Mouse (Mus musculus): ENCODE measurements around the gene Asah2. TPM values are rescaled to one million over a fixed set of nuclear protein-coding genes. Genes with fewer than 3 reads are reported as not detected.

Gene Asah2
- polyA plus RNA-seq, 1 experiment from 2014 or later, result 1.6 TPM

- H3K27me3 ChIP-seq (ENCODE audit: control insufficient read depth, insufficient read depth, low read length), result no peaks in the 10 kb centered on the region
- no peak overlapping the region for H3K4me2 ChIP-seq (ENCODE audit: low read depth, low read length)
- no peak overlapping the region for H3K4me3 ChIP-seq (ENCODE audit: low read depth, low read length)
- no peak for ATAC-seq (ENCODE audit: low read depth)
- no peak overlapping the region for H3K9ac ChIP-seq (replicated peaks; ENCODE audit: low read depth, low read length)
- no peaks in the 10 kb centered on the region for H3K4me1 ChIP-seq (ENCODE audit: control insufficient read depth, insufficient read depth, low read length)
- 88% methylated on average over 4 of the region's 4 CpGs for WGBS
- no peak overlapping the region for H3K27ac ChIP-seq (ENCODE audit: low read depth, low read length)
- no peaks in the 10 kb centered on the region for H3K9me3 ChIP-seq (ENCODE audit: control insufficient read depth, low read length)
- no peaks in the 10 kb centered on the region for H3K36me3 ChIP-seq (ENCODE audit: control insufficient read depth, insufficient read depth, low read length)
Observed at GRCm38 (mm10) chr19:32032881-32033280, 75.1 kb downstream of the Asah2 start.

DNA sequence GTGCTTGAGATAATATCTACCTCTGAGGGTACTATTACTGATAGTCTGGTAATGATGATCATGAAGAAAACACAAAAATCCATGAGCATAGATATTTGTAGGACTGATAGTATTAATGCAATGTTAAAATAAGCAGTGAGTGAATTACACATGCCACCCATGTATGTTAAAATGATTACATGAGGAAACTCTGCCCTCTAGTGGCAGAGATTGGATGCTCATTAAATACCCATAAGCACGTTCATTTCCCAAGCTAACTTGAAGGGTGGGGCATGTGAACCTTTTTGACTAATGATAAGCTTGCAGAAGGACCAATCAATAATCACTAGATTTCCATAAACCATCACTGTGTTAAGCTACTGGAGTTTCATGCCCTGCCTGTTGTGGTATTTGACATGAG, 77.6 kb downstream of the Asah2 start:
- no peak overlapping the region for H3K4me2 ChIP-seq (ENCODE audit: low read depth, low read length)
- peak; percentile 74; the same call in 1 of the 2 replicates for ATAC-seq (ENCODE audit: low read depth)
- WGBS, result 0% methylated on average over 1 of the region's 1 CpGs
- no peaks in the 10 kb centered on the region for H3K36me3 ChIP-seq (ENCODE audit: control insufficient read depth, insufficient read depth, low read length)
- H3K27ac ChIP-seq (ENCODE audit: low read depth, low read length), result no peak overlapping the region
- no peaks in the 10 kb centered on the region for H3K27me3 ChIP-seq (ENCODE audit: control insufficient read depth, insufficient read depth, low read length)
- H3K4me3 ChIP-seq (ENCODE audit: low read depth, low read length), result no peak overlapping the region
- no peaks in the 10 kb centered on the region for H3K4me1 ChIP-seq (ENCODE audit: control insufficient read depth, insufficient read depth, low read length)
- H3K9ac ChIP-seq (replicated peaks; ENCODE audit: low read depth, low read length), result no peak overlapping the region
- no peaks in the 10 kb centered on the region for H3K9me3 ChIP-seq (ENCODE audit: control insufficient read depth, low read length)

DNA sequence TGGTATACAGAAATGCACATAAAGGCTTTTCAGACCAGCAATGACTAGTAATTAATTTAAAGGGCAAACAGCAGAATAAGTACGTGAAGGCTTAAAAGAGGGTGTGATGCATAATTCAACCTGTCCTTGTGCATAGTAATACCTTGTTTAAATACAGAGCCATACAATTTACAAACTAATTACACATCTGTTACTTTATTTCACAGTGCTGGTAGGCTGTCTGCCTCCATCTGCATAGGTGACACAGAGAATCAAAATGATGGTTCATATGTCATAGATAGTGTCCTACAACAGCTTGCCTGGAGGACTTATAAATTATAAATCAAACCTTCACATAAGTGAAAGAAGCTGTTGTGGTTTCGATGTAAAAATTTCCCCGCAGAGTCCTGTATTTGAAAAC, 82.6 kb downstream of the Asah2 start:
- peak; percentile 46; the same call in 1 of the 2 replicates for ATAC-seq (ENCODE audit: low read depth)
- H3K4me2 ChIP-seq (ENCODE audit: low read depth, low read length), result no peak overlapping the region
- no peak overlapping the region for H3K27ac ChIP-seq (ENCODE audit: low read depth, low read length)
- no peaks in the 10 kb centered on the region for H3K9me3 ChIP-seq (ENCODE audit: control insufficient read depth, low read length)
- no peaks in the 10 kb centered on the region for H3K27me3 ChIP-seq (ENCODE audit: control insufficient read depth, insufficient read depth, low read length)
- WGBS, result 68% methylated on average over 3 of the region's 3 CpGs
- no peaks in the 10 kb centered on the region for H3K36me3 ChIP-seq (ENCODE audit: control insufficient read depth, insufficient read depth, low read length)
- H3K4me1 ChIP-seq (ENCODE audit: control insufficient read depth, insufficient read depth, low read length), result no peaks in the 10 kb centered on the region
- H3K9ac ChIP-seq (replicated peaks; ENCODE audit: low read depth, low read length), result no peak overlapping the region
- H3K4me3 ChIP-seq (ENCODE audit: low read depth, low read length), result no peak overlapping the region

GRCm38 (mm10) chr19:32019722-32020121, 88.3 kb downstream of the Asah2 start:
- Histone ChIP-seq H3K36me3 (ENCODE audit: control insufficient read depth, insufficient read depth, low read length) (no peaks in the 10 kb centered on the region), H3K4me1 (ENCODE audit: control insufficient read depth, insufficient read depth, low read length) (no peaks in the 10 kb centered on the region), H3K4me2 (ENCODE audit: low read depth, low read length) (no peak overlapping the region), H3K27ac (ENCODE audit: low read depth, low read length) (no peak overlapping the region), H3K27me3 (ENCODE audit: control insufficient read depth, insufficient read depth, low read length) (no peaks in the 10 kb centered on the region), H3K4me3 (ENCODE audit: low read depth, low read length) (no peak overlapping the region), H3K9ac (replicated peaks; ENCODE audit: low read depth, low read length) (no peak overlapping the region), H3K9me3 (ENCODE audit: control insufficient read depth, low read length) (no peaks in the 10 kb centered on the region)
- WGBS, result 39% methylated on average over 8 of the region's 8 CpGs
- no peak for ATAC-seq (ENCODE audit: low read depth)

DNA sequence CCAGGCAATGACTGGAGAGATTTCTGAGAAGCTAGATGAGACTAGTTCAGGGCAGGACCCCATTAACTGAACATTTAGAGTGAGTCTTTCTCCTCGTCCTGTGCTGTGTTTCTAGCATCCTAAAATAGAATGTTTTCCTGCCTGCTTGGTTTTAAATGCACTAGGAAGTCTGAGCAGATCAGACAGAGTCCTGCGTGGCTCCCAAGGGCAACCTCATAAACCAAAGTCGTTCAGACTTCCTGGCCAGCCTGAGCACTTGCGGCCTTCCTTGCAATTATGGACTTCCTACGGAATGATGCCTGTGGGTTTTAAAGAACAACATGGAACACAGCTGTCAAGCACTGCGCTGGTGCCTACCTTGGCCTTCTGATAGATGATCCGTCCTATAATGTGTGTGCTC, 89.4 kb downstream of the Asah2 start:
- H3K9ac ChIP-seq (replicated peaks; ENCODE audit: low read depth, low read length), result no peak overlapping the region
- H3K36me3 ChIP-seq (ENCODE audit: control insufficient read depth, insufficient read depth, low read length), result no peaks in the 10 kb centered on the region
- 46% methylated on average over 7 of the region's 7 CpGs for WGBS
- H3K27me3 ChIP-seq (ENCODE audit: control insufficient read depth, insufficient read depth, low read length), result no peaks in the 10 kb centered on the region
- H3K27ac ChIP-seq (ENCODE audit: low read depth, low read length), result no peak overlapping the region
- H3K4me2 ChIP-seq (ENCODE audit: low read depth, low read length), result no peak overlapping the region
- H3K4me3 ChIP-seq (ENCODE audit: low read depth, low read length), result no peak overlapping the region
- H3K4me1 ChIP-seq (ENCODE audit: control insufficient read depth, insufficient read depth, low read length), result no peaks in the 10 kb centered on the region
- no peak for ATAC-seq (ENCODE audit: low read depth)
- no peaks in the 10 kb centered on the region for H3K9me3 ChIP-seq (ENCODE audit: control insufficient read depth, low read length)

DNA sequence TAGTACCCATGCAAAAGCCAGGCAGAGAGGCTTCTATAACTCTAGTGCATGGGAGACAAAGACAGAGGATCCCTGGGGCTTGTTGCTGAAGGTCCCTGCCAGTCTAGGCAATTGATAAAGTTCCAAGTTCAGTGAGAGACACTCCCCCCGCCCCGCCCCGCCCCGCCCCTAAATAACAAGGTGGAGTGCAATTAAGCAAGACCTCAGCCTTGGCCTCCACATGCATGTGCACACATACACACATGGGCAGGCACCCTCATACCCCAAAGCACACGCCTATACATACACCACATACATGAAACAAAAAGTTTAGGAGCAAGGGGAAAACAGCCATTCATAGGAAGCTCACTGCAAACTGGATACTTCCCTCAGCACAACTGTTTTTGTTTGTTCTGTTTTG, 90.0 kb downstream of the Asah2 start:
- WGBS, result 92% methylated on average over 5 of the region's 5 CpGs
- H3K27ac ChIP-seq (ENCODE audit: low read depth, low read length), result no peak overlapping the region
- no peaks in the 10 kb centered on the region for H3K27me3 ChIP-seq (ENCODE audit: control insufficient read depth, insufficient read depth, low read length)
- no peaks in the 10 kb centered on the region for H3K4me1 ChIP-seq (ENCODE audit: control insufficient read depth, insufficient read depth, low read length)
- H3K4me2 ChIP-seq (ENCODE audit: low read depth, low read length), result no peak overlapping the region
- no peaks in the 10 kb centered on the region for H3K9me3 ChIP-seq (ENCODE audit: control insufficient read depth, low read length)
- no peak for ATAC-seq (ENCODE audit: low read depth)
- H3K4me3 ChIP-seq (ENCODE audit: low read depth, low read length), result no peak overlapping the region
- no peaks in the 10 kb centered on the region for H3K36me3 ChIP-seq (ENCODE audit: control insufficient read depth, insufficient read depth, low read length)
- no peak overlapping the region for H3K9ac ChIP-seq (replicated peaks; ENCODE audit: low read depth, low read length)

- Histone ChIP-seq H3K27ac (ENCODE audit: low read depth, low read length) (no peak overlapping the region), H3K9ac (replicated peaks; ENCODE audit: low read depth, low read length) (no peak overlapping the region), H3K9me3 (ENCODE audit: control insufficient read depth, low read length) (no peaks in the 10 kb centered on the region), H3K4me2 (ENCODE audit: low read depth, low read length) (no peak overlapping the region), H3K4me3 (ENCODE audit: low read depth, low read length) (no peak overlapping the region), H3K4me1 (ENCODE audit: control insufficient read depth, insufficient read depth, low read length) (no peaks in the 10 kb centered on the region), H3K27me3 (ENCODE audit: control insufficient read depth, insufficient read depth, low read length) (no peaks in the 10 kb centered on the region), H3K36me3 (ENCODE audit: control insufficient read depth, insufficient read depth, low read length) (no peaks in the 10 kb centered on the region)
- ATAC-seq (ENCODE audit: low read depth), result no peak
- 74% methylated on average over 5 of the region's 5 CpGs for WGBS
Observed at GRCm38 (mm10) chr19:32002623-32003022, 105.4 kb downstream of the Asah2 start.

DNA sequence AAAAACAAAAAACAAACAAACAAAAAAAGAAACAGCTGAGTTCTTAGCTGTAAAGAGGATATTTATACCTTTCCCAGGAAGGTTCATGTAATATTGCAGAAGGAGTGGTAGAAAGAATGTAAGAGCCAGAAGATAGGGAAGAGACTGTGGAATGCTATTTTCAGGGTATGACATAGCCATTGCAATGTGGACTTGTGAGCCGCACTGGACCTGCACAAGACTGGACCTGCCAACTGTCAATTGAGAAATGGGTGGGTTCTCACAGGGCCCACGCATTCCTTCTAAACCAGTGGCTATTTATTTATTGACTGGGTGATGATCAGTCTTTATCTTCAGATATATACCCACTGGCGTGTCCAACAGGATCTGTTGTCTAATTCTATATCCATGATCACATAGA, 111.1 kb downstream of the Asah2 start:
- no peak for ATAC-seq (ENCODE audit: low read depth)
- WGBS, result 95% methylated on average over 3 of the region's 3 CpGs
- H3K4me3 ChIP-seq (ENCODE audit: low read depth, low read length), result no peak overlapping the region
- no peaks in the 10 kb centered on the region for H3K9me3 ChIP-seq (ENCODE audit: control insufficient read depth, low read length)
- H3K4me1 ChIP-seq (ENCODE audit: control insufficient read depth, insufficient read depth, low read length), result no peaks in the 10 kb centered on the region
- no peak overlapping the region for H3K9ac ChIP-seq (replicated peaks; ENCODE audit: low read depth, low read length)
- no peak overlapping the region for H3K4me2 ChIP-seq (ENCODE audit: low read depth, low read length)
- no peaks in the 10 kb centered on the region for H3K27me3 ChIP-seq (ENCODE audit: control insufficient read depth, insufficient read depth, low read length)
- no peaks in the 10 kb centered on the region for H3K36me3 ChIP-seq (ENCODE audit: control insufficient read depth, insufficient read depth, low read length)
- no peak overlapping the region for H3K27ac ChIP-seq (ENCODE audit: low read depth, low read length)

DNA sequence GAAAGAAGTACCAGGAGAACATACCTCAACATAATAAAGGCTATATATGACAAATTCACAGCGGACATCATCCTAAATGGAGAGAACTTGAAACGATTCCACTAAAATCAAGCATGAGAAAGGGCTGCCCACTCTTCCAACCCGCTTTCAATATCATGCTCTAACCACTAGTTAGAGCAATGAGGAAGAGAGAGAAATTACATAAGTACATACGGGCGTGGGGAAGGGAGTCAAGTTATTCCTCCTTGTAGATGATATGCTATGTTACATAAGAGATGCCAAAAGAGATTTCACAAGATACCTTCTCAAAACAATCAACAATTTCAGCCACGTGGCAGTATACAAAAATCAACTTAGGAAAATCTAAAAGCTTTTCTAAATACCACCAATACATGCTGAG, 117.0 kb downstream of the Asah2 start:
- Histone ChIP-seq H3K4me3 (ENCODE audit: low read depth, low read length) (no peak overlapping the region), H3K4me1 (ENCODE audit: control insufficient read depth, insufficient read depth, low read length) (no peaks in the 10 kb centered on the region), H3K27ac (ENCODE audit: low read depth, low read length) (no peak overlapping the region), H3K4me2 (ENCODE audit: low read depth, low read length) (no peak overlapping the region), H3K36me3 (ENCODE audit: control insufficient read depth, insufficient read depth, low read length) (no peaks in the 10 kb centered on the region), H3K9me3 (ENCODE audit: control insufficient read depth, low read length) (no peaks in the 10 kb centered on the region), H3K27me3 (ENCODE audit: control insufficient read depth, insufficient read depth, low read length) (no peaks in the 10 kb centered on the region), H3K9ac (replicated peaks; ENCODE audit: low read depth, low read length) (no peak overlapping the region)
- WGBS, result 93% methylated on average over 6 of the region's 6 CpGs
- ATAC-seq (ENCODE audit: low read depth), result no peak

DNA sequence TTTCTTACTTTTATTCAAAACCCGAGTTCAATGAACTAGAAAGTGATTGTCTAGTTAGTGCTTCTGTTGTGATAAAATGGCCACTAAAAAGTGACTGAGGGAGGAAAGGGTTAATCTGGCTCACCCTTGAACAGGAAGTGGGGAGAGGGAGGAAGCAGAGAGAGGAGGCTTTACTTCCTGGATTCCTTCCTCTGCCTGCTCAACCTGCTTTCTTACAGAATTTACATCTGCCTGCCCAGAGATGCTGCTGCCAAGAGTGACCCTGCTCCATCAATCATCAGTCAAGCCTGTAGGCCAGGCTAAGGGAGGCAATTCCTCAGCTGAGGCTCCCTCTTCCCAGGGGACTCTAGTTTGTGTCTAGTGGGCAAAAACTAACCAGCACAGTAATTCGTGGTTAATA, 132.1 kb downstream of the Asah2 start:
- no peak overlapping the region for H3K27ac ChIP-seq (ENCODE audit: low read depth, low read length)
- WGBS, result 77% methylated on average over 2 of the region's 2 CpGs
- no peak overlapping the region for H3K9ac ChIP-seq (replicated peaks; ENCODE audit: low read depth, low read length)
- H3K9me3 ChIP-seq (ENCODE audit: control insufficient read depth, low read length), result no peaks in the 10 kb centered on the region
- no peaks in the 10 kb centered on the region for H3K27me3 ChIP-seq (ENCODE audit: control insufficient read depth, insufficient read depth, low read length)
- no peak overlapping the region for H3K4me3 ChIP-seq (ENCODE audit: low read depth, low read length)
- H3K4me2 ChIP-seq (ENCODE audit: low read depth, low read length), result no peak overlapping the region
- ATAC-seq (ENCODE audit: low read depth), result no peak
- no peaks in the 10 kb centered on the region for H3K36me3 ChIP-seq (ENCODE audit: control insufficient read depth, insufficient read depth, low read length)
- H3K4me1 ChIP-seq (ENCODE audit: control insufficient read depth, insufficient read depth, low read length), result no peaks in the 10 kb centered on the region
